Mouse (Mus musculus) subcutaneous adipose tissue, adult 2 months (tissue): Measurements from ENCODE around the gene Ssc5d. TPM values are rescaled to one million over a fixed set of nuclear protein-coding genes. Genes with fewer than 3 reads are reported as not detected.

Experiments
- polyA plus RNA-seq: library from polyadenylated mRNA; depleted of rRNA; stranded (reverse); fragments of >200 nt; gene quantifications from 2 replicates; pipeline ENCODE4 v1.2.3, GENCODE M21; 2012; ENCODE audit warnings: low replicate concordance; rRNA removed

Ssc5d gene
- polyA plus RNA-seq = 17.4 and 38.7 TPM in 2 replicates

DNA sequence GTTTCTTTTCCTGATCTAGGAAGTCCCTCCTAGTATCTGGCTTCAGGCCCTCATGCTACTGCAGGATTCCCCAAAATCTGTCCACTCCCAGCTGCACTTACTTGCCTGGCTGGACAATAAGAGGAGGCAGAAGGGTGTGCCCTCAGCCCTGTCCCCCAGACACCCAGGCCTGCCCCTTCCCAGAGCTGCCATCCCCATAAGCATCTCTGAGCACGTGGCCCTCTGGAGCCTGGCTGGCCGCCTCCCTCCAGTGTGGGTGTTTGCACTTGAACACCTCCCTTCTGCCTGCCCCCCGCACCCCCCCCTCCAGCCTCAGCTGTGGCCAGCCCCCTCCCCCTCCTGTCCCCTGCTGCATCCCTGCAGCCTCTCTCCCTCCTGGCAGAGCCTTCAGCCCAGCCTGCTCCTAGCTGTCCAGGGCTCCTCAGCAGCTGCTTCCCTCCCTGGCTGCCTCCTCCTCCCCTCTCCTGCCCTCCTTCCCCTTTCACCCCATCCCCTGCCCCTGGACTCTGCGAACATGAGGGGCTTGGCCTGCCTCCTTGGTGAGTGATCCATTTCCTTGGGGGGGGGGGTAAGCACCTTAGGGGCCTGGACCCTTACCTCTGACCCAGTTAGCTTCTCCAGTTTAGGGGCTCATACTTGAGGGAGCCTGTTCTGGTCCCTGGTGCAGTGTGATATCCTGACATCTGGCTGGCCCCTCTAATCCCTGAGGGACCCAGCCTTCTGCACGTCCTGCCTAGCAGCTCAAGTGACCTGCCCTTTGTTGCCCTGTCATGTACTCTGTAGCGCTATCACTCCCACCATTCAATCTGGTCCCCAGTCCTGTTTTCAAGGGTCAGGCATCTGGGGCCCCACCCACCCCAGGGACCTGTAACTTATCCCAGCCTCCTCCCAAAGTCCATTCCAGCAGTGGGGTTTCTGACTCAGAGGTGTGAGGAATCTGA, at the start of gene Ssc5d:
Ssc5d (plus strand) TSS at position 345 of the 941 bp plus-strand sequence.

DNA sequence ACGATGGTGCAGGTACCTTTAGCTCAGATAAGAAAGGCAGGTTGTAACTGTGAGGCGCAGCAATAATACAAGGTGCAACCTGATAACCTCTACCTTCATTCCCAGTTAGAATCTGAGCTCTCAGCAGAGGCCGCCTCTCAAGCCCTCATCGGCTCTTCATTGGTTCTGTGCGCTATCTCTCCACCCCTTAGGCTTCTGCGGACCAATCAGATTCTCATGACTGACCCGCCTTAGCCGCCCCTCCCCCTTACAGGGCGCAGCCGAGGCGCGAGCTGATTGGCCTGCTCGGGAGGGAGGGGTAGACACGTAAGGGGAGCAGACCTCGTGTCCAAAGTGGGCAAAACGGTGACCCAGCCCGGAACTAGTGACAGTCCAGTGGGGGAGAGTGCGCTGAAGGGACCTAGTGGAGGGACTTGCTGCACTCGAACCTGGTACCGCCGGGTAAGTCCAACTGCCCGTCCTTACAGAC, 48.8 kb upstream of the Ssc5d start, which contains the start of gene Isoc2a:
Isoc2a (plus strand) TSS at position 401 of the 469 bp plus-strand sequence.

DNA sequence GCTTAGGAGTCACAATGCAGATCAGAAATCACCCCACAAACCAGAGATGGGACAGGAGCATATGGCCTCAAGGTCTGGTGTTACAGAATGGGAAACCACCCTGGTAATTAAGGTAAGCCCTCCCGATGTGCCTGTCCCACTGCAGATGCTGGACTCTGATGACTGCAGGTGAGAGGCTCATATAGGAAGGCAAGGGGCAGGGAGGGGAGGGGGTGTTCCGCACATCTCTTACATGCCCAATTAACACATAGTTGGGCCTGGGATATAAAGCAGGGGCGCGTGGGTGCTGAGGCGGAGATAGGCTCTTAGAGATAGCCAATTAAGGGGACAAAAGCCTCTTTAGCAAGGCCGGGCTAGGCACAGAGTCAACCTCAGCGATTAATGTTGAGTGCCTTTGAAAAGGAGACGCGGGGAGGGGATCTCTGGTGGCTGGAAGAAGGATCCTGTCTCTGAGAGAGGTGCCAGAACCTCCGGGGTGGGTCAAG, 19.1 kb upstream of the Ssc5d start, which contains the start of gene Gm36210:
Gm36210 (minus strand) TSS at position 51 of the 485 bp plus-strand sequence.

DNA sequence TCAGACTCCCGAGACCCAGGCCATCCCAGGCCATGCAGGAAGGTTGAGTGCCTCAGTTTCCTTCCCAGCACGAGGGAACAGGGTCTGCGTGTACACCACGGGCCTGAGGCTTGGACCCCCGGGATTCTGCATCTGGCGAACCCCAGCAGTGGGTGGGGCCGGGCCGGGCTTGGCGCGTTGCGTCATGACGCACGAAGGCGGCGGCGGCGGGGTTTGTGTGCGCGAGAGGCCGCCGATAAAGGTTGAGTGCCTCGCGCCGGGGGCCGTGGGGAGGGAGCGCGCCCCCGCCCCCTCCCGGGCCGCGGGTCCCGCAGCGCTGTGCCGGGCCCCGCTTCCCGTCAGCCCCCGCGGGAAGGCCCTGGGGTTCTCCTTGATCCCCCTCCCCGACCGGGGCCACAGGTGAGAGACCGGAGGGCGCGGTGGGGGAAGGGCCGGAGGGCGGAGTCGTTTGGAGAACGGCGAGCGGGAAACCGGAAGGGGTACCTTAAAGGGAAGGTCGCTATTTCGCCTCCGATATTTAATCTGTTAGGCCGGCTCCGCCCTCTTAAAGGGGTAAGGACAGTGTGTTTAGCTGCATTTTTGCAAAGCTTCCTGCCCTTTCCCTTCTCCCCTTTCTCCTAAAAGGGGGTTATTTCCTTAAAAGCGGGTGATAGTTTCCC, 10.4 kb upstream of the Ssc5d start, which contains the start of gene Zfp628:
Zfp628 (plus strand) TSS at position 211 of the 659 bp plus-strand sequence.

DNA sequence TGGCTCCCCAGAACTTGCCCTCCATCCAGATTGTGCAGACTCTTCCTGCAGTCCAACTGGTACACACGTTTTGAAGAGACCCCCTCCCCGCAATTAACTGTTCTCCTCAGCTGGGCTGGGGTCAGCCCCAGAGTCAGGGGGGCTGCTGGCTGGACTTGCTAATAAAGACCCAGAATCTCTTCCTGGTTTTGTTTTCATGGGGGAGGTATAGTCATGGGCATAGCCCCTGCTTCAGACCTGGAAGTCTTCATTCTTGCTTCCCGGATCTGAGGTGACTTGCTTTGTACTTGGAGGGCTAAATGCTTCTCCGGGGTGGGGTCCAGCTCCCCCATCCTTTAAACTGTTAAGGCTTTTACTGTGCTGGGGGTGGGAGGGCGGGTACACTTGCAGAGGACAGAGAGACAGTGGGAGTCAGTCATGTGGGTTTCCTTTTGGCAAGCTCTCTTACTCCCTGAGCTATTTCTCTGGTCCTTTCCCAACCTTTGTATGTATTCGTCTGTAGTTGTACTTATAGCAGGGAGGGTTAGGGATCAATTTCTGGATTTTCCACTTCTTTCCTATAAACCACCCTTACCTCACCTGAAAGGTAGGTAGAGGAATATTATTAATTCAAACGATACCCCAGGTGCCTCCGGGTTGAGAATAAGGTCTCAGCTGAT, 3.6 kb upstream of the Ssc5d start, which contains the start of gene Nat14:
Nat14 (plus strand) TSS at position 205 of the 659 bp plus-strand sequence.

DNA sequence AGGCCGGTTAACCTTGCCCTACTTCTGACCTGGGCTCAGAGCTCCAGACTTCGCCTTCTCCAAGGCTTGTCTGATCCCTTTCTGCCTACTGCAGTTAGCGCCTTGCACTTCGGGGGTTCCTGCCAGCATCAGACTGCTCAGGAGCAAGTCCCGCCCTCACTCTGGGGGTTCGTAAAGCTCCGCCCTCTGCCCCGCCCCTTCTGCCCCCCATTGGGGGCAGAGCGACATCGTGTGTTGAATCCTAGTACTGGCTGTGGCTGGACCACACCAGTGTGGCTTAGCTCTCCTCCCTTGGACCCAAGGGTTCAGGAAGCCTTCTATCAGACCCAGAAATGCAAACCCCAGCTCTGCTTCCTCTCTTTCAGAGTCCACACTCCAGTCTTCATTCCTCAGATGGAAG, 38.7 kb downstream of the Ssc5d start, which contains the start of gene Sbk2:
Sbk2 (minus strand) TSS at position 135 of the 400 bp plus-strand sequence.

DNA sequence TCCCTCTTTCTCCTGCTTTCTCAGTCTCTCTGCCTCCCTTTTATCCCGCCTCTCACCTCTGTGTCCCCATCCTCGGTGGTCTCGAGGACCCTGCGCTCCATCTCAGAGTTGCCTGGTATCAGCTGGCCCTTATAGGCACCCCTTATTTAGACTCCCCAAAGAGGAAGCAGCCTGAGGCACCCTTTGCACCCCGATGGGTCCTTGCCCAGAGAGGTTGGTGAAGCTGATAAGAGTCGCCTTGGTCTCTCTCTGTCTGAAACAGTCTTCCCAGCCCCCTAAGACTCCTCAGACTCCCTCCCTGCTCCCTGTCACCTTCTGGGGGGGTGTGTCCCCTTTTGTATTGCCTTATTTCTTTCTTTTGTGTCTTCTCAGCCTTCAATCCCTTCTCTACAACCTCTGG, 45.5 kb downstream of the Ssc5d start, which contains the start of gene Sbk3:
Sbk3 (minus strand) TSS at position 101 of the 400 bp plus-strand sequence.

Other genes starting within 250 kb of the Ssc5d start
- 36.3 and 51.8 TPM in 2 replicates for gene Hspbp1, start 240.7 kb upstream of the Ssc5d start, polyA plus RNA-seq
- gene Brsk1, start 235.2 kb upstream of the Ssc5d start, polyA plus RNA-seq = 2.8 and 14.9 TPM in 2 replicates
- 1.5 and 1.7 TPM in 2 replicates for gene Tmem150b, start 200.5 kb upstream of the Ssc5d start, polyA plus RNA-seq
- 69.5 and 121 TPM in 2 replicates for gene Kmt5c, start 185.7 kb upstream of the Ssc5d start, polyA plus RNA-seq
- gene Cox6b2, start 172.7 kb upstream of the Ssc5d start, polyA plus RNA-seq = 20.8 and 97.5 TPM in 2 replicates
- gene Fam71e2, start 154.5 kb upstream of the Ssc5d start, polyA plus RNA-seq = not detected in 2 replicates
- gene Il11, start 142.9 kb upstream of the Ssc5d start, polyA plus RNA-seq = 0.11 and 0.45 TPM in 2 replicates
- gene Tmem190, start 142.8 kb upstream of the Ssc5d start, polyA plus RNA-seq = not detected in 2 replicates
- 13.9 and 33.7 TPM in 2 replicates for gene Tmem238, start 136.1 kb upstream of the Ssc5d start, polyA plus RNA-seq
- gene Rpl28, start 132.9 kb upstream of the Ssc5d start, polyA plus RNA-seq = 303 and 400 TPM in 2 replicates
- 249 and 346 TPM in 2 replicates for gene Ube2s, start 113.2 kb upstream of the Ssc5d start, polyA plus RNA-seq
- gene Shisa7, start 81.1 kb upstream of the Ssc5d start, polyA plus RNA-seq = 0.04 and 0.87 TPM in 2 replicates
- gene Isoc2b, start 55.5 kb upstream of the Ssc5d start, polyA plus RNA-seq = 22.3 and 43.4 TPM in 2 replicates
- gene Isoc2a, start 48.6 kb upstream of the Ssc5d start, polyA plus RNA-seq = 43.3 and 99.8 TPM in 2 replicates
- 0.09 and 0.67 TPM in 2 replicates for gene Gm36210, start 19.3 kb upstream of the Ssc5d start, polyA plus RNA-seq
- 8.7 and 16.0 TPM in 2 replicates for gene Zfp628, start 10.6 kb upstream of the Ssc5d start, polyA plus RNA-seq
- 3.0 and 16.9 TPM in 2 replicates for gene Nat14, start 3.8 kb upstream of the Ssc5d start, polyA plus RNA-seq
- 0.63 and 0.77 TPM in 2 replicates for gene Sbk2, start 38.6 kb downstream of the Ssc5d start, polyA plus RNA-seq
- gene Sbk3, start 45.4 kb downstream of the Ssc5d start, polyA plus RNA-seq = 0.08 and 0.10 TPM in 2 replicates
- 42.5 and 74.3 TPM in 2 replicates for gene Zfp579, start 70.4 kb downstream of the Ssc5d start, polyA plus RNA-seq
- gene Zfp524, start 88.6 kb downstream of the Ssc5d start, polyA plus RNA-seq = 34.8 and 37.7 TPM in 2 replicates
- 22.7 and 39.7 TPM in 2 replicates for gene Fiz1, start 88.9 kb downstream of the Ssc5d start, polyA plus RNA-seq
- 0.26 TPM in 1 of 2 replicates, not detected in the other for gene Gm44973, start 89.7 kb downstream of the Ssc5d start, polyA plus RNA-seq
- 24.3 and 43.2 TPM in 2 replicates for gene Zfp865, start 94.6 kb downstream of the Ssc5d start, polyA plus RNA-seq
- gene Ccdc106, start 94.8 kb downstream of the Ssc5d start, polyA plus RNA-seq = 0.63 and 20.2 TPM in 2 replicates
- gene 4632433K11Rik, start 108.3 kb downstream of the Ssc5d start, polyA plus RNA-seq = not detected in 2 replicates
- gene Zfp784, start 112.7 kb downstream of the Ssc5d start, polyA plus RNA-seq = 5.2 and 5.6 TPM in 2 replicates
- gene Zfp580, start 125.8 kb downstream of the Ssc5d start, polyA plus RNA-seq = 15.4 and 30.5 TPM in 2 replicates
- 143 and 241 TPM in 2 replicates for gene U2af2, start 136.4 kb downstream of the Ssc5d start, polyA plus RNA-seq
- 151 and 159 TPM in 2 replicates for gene Epn1, start 154.4 kb downstream of the Ssc5d start, polyA plus RNA-seq
- gene Rfpl4, start 191.2 kb downstream of the Ssc5d start, polyA plus RNA-seq = not detected in 2 replicates
- 0.57 and 2.0 TPM in 2 replicates for gene Rasl2-9, start 200.2 kb downstream of the Ssc5d start, polyA plus RNA-seq
- not detected in 2 replicates for gene Vmn1r55, start 223.9 kb downstream of the Ssc5d start, polyA plus RNA-seq